Mouse (Mus musculus): ENCODE results near the gene Siah1a.

GRCm38 (mm10) chr8:86721490-86721889 is 24.2 kb downstream of the Siah1a start:
- TF ChIP-seq MYC (IDR thresholded peaks at IDR 0.05; ENCODE audit: low read depth, low read length) (no peak), ETS1 (conservative IDR thresholded peaks at IDR 0.05; ENCODE audit: low read depth, low read length) (no peak), CHD1 (IDR thresholded peaks at IDR 0.05; ENCODE audit: low read depth, low read length) (no peak), TCF12 (IDR thresholded peaks at IDR 0.05; ENCODE audit: low read depth, low read length) (no peak), EP300 (IDR thresholded peaks at IDR 0.05; ENCODE audit: low read length) (no peak), CTCF (conservative IDR thresholded peaks at IDR 0.05 in 1 of 2, IDR thresholded peaks at IDR 0.05 in 1 of 2; ENCODE audit: low read depth in 2 of 2, low read length in 2 of 2) (no peak), MAZ (IDR thresholded peaks at IDR 0.05; ENCODE audit: low read depth, low read length) (no peak), E2F4 (IDR thresholded peaks at IDR 0.05; ENCODE audit: insufficient replicate concordance, low read depth, low read length) (no peak)

Measured in CH12.LX (cell line).